Mouse (Mus musculus) thymus, postnatal 25 days (tissue): Measurements from ENCODE around the gene Abcd3.
"Not testable (repeated sequence)": the region's sequence is repeated elsewhere in the genome, so short reads cannot be mapped to it uniquely, and the experiment has no call there.

Source experiments
- DNase-seq: peaks from one replicate; pipeline ENCODE4 v3.0.0; 2022

The Abcd3 gene

DNA sequence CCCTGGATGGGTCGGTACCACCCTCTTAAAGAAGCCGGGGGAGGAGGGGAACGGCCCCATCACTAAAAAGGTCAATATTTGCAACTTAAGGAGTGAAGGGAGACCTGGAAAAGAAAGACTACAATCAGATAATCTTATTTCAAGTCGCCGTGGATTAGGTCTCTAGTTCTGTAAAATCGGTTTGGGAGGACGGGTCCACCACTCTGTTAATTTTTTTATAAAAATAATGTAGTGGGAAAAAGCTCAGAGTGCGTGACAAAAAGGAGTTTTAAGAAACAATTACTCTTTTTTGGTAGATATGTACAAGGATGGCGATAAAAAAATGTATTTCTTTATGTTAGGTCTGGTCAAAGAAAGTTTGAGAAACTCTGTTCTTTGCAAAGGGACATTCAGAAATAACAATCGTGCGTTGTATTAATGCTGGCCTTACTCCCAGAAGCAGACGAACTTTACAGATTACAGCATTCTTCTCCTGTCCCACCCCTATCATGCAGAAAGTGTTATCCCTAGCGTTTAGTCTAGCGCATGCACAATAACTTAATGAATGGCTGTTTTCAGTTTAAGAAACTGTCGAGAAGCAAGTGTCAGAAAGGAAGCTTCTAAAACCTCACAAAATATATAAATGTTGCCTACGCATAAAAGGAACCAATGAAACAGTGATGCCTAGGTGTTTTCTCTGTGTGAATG is 590 bp upstream of the Abcd3 start:
- no peak for DNase-seq

DNA sequence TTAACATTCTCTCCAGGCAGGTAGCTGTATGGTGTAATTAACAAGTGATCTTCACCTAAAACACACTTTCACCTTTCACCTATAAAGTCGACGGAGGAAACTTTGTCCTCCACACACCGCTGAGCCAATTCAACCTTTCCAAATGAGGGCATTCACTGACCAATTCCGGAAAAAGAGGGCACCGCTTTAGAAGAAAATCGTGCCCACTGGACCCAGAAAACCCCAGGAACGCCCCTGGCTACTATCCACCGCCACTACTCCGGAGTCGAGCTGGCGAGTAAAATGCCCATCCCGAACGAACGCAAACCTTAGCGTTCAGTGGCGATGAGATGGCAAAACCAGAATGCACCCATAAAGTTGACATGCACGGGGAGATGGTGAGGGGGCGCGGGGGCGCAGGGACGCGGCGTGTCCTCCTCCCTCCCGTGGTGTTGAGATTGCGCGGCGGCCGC is 663 bp downstream of the Abcd3 start:
- no peak for DNase-seq

DNA sequence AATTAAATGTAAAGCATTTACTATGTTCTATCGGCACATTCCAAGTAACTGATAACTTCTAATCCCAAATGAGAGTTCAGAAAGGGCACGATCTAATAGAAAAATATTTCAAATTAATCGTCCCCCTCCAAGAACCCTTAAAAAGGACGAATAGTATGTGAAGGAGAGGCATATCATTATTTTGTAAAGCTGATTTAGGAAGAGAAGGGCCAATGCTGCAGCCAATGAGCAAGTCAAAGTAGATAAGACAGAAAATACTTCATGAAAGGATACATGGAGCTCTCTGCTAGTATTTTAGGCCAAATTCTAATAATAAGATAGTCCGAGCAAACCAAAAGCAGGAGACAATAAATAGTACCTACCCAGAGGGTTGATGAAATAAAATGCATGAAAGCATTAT is 1.3 kb downstream of the Abcd3 start:
- no peak for DNase-seq

DNA sequence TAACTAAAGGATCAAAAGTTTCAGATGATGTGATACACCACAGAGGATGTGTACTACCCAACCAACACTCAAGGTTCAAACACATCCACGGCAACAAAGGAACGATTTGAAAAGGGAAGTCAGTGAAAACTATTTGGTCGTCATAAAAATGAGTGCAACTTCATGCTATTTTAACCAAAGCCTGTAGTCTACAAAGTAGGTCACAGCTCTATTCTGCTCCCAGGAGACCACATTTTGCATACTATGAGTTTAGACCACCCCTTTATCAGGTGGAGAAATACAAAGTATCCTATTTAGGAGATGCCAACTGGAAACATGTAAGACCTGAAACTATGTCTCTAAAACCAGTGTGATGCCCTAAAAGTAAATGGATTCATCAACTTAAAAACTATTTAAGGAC is 6.9 kb downstream of the Abcd3 start:
- DNase-seq, result no peak

DNA sequence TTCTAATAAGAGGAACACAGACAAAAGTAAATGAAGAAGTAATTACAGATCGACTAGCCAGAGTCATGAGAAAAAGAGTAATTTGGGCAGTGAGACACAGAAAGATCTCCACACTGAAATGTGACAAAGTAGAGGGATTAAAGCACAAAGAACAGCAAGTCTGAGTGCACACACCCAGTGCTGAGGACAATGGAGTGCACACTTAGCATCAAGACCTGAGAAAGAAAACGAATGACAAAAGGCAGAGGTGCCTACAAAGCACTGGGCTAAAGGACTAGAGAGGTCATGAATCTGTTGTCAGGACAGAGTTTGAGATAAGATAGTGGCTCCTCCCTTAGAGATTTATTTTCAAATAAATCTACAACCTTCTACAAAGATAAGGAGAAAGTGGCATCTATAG is 20.9 kb downstream of the Abcd3 start:
- no peak for DNase-seq

DNA sequence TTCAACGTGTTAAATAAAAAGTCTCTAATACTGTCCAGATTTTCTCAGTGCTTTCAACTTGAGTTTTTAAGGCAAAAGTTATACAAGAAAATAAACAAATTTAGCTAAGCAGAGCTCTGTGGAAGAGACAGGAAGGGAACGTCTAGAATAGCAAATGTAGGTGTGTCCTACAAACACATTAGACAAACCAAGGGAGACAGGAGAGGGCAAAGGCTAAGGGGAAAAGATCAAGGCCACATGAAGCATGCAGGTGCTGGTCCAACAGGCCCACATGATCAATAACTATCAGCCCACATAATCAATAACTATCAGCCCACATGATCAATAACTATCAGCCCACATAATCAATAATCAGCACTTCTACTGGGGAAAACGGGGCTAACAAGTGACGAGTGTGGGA is 22.9 kb downstream of the Abcd3 start:
- DNase-seq, result no peak

DNA sequence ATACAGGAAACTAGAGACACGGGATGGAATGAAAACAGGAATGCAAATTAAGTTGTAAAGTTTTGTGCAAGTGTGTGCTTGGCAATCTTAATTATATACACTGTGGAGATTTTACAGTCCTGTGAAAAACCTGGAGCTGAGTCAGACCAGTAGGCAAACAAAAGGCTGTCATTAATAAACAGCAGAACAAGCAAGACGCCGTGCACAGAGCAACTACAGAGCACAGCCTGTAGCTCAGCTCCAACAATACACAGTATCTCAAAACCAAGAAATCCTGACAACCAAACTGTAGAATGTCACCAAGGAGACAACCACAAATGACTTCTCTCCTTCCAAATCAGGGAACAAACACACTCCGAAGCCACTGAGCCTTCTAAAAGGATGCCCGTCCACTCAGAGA is 24.7 kb downstream of the Abcd3 start:
- no peak for DNase-seq

DNA sequence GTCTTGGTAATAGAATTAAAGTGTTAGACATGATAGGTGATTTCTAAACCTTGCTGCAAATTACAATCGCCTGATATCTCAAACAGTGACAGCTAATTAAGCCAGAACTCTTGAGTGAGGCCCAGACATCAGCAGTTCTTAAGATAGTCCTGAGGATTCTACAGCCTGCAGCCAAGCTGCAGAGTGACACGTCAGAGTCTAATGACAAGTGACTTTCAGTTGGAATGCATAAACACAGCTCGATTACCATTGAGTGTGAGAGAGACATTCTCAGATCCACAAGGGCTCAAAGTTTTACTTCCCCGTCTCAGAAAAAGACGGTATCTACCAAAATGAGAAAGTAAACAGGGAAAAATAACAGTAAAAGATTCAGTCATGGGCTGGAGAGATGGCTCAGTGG is 25.3 kb downstream of the Abcd3 start:
- no peak for DNase-seq

DNA sequence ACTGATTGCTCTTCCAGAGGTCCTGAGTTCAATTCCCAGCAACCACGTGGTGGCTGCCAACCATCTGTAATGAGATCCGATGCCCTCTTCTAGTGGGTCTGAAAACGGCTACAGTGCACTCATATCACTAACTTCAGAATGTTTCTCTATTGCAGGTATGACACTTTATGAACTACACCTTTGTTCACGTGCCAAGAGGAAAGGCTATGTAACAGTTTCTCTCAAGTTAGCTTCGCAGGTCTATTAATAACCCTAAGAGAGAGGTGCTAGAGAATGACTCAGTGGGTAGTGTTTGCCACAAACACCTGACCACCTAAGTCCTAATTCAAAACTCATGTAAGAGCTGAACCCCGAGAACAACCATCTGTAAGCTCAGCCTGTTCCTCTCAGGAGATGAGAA is 32.1 kb downstream of the Abcd3 start:
- DNase-seq, result no peak

DNA sequence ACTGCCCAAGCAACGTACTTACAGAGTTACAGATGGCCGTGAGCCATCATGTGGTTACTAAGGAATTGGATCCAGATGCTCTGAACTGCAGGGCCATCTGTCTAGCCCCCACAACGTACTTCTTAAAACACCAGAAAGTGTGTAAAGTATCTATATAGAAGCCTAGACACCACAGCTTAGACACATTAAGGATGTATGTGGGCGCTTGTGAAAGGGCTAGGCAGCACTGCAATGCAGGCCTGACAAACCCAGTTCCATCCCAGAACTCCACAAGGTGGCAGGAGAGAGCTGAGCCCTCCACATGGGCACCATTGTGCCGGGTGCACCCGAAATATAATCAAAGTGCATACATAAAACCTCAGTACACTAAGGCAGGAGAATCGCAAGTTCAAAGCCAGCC is 37.2 kb downstream of the Abcd3 start:
- peak; percentile 58 for DNase-seq

DNA sequence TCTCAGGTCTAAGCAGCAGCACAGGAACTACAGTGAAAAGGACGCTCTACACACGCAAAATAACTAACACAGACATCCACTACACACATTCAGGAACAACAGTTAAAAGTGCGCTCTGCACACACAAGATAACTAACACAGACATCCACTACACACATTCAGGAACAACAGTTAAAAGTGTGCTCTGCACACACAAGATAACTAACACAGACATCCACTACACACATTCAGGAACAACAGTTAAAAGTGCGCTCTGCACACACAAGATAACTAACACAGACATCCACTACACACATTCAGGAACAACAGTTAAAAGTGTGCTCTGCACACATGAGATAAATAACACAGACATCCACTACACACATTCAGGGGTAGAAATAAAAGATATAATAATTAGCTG is 41.8 kb downstream of the Abcd3 start:
- DNase-seq, result not testable (repeated sequence)

DNA sequence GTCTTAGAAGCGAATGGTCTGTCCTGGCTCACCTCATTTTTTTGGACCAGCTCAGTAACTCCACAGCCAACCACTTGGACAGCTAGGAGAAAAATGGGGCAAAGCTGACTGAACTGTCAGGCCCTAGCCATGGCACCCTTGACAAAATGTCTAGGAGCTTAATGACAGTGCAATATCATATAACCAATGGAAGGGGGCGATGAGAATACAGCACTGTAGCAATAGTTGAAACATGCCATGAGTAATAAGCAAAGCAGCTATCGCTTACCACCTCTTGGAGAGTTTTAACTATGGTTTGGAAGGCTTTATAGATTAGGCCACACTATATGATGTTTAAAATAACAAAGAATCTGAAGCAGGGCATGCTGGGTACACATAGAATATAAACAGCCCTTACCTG is 46.3 kb downstream of the Abcd3 start:
- DNase-seq, result no peak

DNA sequence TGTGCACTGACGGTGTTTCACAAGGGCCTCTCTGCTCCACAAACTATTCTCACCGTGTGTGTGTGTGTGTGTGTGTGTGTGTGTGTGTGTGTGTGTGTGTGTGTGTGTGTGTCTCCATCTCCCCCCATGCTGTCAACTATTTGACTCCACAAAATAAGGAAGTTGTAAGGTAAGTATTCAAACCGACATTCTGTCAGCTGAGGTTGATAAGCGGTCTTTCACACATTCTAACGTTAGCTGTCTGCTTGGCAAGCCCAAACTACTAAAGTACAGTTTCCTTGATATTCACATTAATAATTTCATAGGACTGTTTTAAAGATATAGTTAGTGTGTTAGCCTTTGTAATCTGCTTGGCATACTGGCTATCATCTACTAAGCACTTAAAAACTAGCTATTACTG is 48.3 kb downstream of the Abcd3 start:
- no peak for DNase-seq

DNA sequence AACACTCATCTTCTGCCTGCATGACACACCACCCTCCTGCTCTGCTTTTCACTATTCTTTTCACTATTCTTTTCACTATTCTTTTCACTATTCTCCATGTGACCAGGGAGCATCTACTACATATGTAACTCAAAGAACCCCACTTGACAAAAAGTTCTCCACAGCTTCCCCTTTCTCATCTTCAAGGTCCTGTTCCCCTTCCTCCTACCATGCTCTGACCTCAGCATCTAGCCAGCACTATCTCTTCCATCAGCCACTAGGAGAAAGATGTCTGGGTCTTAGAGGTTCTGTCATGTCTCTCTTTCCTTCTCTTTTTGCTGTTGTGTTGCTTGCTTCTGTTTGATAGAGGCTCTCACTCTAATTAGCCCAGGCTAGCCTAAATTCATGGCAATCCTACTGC is 49.1 kb downstream of the Abcd3 start:
- no peak for DNase-seq

DNA sequence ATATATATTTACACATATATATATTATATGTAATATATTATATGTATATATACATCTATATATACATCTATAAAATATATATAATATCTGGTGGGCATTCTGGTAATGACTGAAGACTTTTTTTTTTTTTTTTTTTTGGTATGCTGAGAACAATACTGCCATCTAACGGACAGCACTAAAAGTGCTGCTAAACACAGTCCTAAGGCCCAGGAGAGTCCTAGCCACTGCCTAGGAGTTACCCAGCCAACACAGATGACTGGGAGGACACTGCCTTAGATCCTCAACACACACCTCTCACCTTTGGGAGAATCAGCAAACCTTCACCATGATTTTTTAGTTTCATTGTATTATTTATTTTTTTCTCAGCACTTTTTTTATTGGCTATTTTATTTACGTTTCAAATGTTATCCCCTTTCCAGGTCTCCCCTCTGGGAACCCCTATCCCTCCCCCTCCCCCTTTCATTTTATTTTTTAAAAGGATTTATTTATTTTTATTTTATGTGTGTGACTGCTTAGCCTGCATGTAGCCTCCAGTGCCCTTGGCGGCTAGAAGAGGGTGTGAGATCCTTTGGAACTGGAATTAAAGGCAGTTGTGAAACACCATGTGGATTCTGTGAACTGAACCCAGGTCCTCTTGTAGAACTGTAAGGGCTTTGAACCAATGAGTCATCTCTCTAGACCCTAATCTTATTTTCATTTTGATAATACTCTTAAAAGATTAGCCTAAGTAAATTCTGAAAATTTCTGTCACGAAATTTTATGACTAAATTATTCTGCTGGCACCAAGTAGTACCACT is 52.8 kb downstream of the Abcd3 start:
- DNase-seq, result no peak

DNA sequence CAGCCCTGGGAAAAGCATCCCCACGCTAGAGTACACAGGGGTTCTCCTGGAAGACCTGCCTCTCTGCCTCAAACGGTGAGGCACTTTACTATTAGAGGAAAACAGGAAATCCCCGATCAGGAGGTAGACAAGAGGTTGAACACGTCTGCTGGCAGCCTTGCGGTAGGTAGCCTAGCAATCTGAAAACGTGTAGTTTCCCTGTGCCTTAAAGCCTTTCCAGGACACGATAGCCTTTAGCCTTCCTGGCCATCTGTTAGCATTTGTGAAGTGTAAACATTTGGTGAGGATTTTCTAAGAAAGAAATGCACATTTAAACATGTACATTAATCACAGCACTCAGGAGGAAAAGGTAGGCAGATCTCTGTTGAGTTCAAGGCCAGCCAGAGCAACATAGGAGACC is 56.7 kb downstream of the Abcd3 start:
- no peak for DNase-seq

DNA sequence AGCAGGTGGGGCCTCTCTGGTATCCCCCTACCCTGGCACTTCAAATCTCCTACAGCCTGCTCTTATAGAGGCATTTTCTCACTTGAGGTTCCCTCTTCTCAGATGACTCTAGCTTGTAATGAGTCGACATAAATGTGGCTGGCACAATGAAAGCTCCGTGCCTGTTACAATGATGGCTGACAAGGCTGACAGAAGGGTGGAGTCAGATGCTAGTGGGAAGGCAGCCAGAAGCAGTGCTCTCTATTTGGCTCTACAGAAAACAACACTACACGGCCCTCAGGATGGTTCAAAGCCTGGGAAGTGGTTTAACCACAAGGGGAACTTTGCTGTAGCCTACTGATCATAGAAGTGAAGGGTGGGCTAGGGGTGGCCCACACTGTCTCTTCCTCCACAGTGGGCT is 60.0 kb downstream of the Abcd3 start:
- DNase-seq, result peak; percentile 15

DNA sequence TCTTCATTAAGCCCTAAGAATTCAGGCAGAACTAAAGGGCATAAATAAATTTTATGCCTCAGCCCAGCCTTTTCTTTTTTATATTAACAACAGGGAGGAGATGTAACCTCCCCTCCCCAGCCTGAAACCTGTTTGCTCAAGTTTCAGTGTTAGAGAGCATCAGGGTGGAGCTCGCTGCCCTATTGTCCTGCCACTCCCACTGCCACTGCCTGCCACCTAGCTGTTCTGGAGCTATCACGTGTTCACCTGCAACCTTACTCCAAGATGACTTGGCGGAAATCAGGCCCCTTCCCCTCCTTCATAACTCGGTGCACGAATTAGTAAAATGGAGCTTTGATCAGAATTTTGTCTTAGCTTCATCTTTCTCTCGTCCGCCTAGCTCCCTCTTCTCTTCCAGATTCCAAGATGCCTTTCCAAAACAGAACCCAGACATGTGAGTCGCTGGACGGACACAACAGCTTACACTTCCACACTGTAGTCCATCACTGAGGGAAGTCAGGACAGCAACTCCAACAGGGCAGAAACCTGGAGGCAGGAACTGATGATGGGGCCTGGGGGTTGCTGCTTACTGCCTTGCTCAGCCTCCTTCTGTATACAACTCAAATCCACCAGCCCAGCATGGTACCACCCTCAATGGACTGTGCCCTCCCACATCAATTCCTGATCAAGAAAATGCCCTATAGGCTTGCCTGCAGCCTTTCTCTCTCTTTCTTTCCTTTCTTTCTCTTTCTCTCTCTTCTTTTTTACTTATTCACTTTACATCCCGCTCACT is 60.6 kb downstream of the Abcd3 start:
- DNase-seq, result not testable (repeated sequence)

DNA sequence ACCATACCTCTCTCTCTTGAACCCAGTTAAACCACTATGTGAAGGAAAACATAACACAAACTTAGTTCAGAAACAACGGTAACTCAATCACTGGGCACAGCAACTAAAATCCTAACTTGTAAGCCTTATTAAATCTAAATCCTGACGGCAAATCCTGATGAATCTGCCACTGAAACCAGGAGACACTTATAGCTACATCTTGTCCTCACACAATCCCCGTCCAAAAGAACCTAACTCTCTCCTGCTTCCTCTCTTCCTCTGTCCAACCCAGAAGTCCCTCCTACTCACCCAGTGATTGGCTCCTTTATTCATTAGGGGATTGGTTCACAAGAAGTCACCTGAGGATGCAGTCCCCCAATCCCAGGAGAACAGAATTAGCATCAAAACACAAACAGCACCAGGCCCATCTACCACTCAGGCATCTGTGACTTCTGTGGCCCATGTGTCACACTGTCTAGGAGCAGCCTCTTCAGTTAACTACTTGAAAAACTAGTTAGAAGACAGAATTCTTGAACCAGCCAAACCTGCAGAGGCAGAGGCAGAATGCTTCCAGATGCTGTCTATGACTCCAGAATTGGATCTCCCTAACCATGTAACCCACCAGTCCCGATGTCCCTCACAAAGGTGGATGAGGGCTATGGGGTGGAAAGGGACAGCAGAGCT is 73.8 kb downstream of the Abcd3 start:
- DNase-seq, result not testable (repeated sequence)

DNA sequence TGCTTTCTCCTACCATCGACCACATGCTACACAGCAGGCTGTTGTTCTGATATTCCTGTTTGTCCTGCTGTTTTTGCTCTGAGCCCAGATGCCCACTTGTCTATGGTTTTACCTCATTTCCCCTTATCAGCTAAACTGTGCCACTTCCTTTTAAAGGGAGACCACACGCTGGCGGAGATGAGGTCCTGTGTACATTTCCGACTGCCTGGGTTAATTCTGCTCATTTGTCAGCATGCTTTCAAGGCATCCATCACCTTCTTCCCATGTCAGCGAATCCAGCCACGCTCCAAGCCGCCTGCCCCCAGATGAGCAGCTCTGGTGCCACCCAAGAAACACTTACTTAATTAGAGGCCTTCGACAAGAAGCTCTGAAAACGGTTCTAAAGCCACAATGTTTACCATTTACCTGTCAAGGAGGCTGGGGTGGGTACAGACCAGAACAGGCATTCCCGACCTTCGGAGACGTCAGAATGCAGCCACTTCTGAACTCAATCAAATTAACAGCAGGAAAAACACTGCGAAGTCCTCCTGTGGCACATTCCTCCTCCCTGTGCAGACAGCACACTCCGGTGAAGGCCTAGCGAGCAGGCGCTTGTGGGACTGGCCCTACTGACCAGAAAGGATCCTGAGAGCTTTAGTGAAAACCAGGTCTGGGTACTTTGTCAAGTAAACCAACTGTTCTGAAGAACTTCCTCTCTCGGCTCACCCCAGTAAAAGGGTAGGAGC is 75.5 kb downstream of the Abcd3 start:
- DNase-seq, result no peak

DNA sequence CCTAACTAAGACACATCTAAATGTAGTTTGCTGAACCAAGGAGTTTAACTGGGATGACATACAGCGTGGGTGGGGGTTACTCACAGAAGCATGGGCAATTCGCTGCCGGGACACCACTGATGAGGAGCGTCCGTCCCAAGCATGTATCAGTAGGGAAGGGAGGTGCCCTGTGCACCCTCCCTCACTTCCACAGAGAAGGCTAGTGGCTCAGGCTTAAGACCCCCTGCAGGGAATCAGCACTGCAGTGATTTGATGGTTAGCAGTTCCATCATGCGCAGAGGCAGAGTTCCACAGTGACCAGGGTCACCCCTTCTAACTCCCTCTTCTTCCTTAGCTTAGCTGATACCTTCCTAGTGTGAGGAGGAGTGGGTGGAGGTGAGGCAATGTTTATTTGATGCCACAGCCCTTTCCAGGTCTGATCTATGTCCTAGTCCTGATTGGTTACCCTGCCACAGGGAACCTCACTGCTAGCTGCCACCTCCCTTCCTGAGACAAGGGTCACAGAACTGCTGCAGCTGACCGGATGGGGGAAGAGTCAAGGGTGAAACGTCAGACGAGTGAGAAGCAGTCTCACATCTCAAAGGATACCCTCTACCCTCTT is 76.3 kb downstream of the Abcd3 start:
- no peak for DNase-seq

DNA sequence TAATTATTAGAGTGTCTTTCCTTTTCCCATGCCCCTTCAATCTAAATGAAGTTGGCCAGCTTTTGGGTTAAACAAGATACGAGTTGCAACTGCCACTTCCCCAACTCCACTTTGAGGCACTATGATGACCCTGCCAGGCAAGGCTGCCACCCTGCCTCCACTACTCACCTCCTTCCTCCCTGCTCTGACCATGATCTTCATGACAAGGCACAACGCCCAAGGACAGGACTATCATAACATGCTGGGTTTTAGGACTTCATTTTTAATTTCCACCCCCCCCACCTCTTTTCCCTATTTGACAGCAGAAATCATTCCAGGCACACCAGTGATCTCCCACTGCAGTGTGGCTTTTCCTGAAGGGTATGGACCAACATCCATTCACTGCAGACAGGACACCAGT is 77.2 kb downstream of the Abcd3 start:
- DNase-seq, result no peak
